Mouse (Mus musculus) kidney, postnatal 14 days (tissue): ENCODE data around the gene Mov10l1.
A peak's percentile ranks its signal among the peaks of the same experiment; 100 is the strongest.

ENCODE experiments used
- DNase-seq: peaks from one replicate; pipeline ENCODE4 v3.0.0; 2022; ENCODE audit warnings: mixed read lengths

The Mov10l1 gene

GRCm38 (mm10) chr15:89020085-89020484, 37.4 kb downstream of the Mov10l1 start:
- DNase-seq = no peak

DNA sequence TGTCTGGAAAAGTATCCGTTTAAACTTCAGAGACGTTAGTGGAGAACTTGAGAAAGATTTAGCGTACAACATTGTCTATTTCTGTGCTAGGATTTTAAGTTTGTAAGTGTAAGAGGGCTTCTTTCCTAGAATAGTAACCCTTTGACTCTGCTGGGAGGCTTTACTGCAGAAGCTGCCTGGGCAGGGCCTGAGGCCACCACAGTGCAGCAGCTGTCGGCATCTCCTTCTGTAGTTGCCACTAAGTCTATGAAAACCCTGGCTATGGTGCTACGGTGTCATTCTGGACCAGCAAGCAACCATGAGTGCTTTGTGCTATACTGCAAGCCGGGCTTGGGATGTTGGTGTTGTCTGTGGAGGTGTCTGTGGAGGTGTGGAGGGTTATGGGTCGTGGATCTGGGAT, 37.8 kb downstream of the Mov10l1 start:
- DNase-seq = no peak

DNA sequence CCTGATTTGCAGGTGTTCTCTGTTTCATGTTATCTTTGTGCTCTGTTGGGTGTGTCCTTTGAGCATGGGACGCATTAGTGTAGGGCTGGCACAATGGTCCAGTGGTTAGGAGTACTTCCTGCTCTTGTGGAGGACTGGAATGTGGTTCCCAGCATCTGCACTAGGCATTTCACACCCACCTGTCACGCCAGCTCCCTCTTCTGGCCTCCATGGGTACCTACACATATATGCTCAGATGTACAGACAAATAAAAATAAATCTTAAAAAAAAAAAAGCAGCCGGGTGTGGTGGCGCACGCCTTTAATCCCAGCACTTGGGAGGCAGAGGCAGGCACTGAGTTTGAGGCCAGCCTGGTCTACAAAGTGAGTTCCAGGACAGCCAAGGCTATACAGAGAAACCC, 61.7 kb downstream of the Mov10l1 start:
- DNase-seq = no peak

DNA sequence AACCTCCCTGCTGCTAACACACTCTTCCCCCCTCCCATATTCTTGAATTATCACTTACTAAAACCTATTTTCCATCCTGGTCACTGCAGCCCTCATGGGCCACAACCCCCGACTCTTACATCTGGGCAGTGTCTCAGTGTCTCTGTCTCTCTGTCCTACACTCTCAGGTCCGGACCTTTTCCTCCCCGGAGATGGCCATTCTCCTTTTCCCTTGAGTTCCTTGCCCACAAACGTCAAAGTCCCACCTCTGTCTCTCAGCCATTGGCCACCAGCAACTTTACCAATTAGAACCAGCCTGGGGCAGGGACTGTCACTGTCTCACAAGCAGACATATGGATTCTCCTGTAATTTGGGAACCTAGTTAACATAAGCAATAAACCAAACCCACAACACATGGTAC, 63.6 kb downstream of the Mov10l1 start:
- no peak for DNase-seq

GRCm38 (mm10) chr15:89054666-89055065, 72.0 kb downstream of the Mov10l1 start:
- DNase-seq = no peak

DNA sequence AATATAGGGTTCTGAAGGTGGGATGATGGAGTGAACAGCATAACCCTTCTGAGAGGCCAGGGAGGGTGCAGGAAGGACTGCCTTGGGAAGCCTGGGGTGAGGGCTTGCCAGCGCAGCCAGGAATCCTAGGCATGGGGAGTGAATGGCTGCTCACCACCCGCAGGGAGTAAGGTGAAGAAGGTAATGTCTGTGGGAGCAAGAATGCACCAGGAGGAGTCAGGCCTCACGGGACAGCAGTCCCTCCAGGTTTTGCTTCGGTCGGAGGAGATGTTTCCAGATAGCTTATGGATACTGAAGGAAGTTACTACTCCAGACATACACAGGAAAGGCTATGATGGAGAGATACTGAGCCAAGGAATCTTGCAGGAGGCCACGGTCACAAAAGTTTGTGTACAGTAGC, 76.0 kb downstream of the Mov10l1 start:
- no peak for DNase-seq

GRCm38 (mm10) chr15:89059161-89059931, 76.6 kb downstream of the Mov10l1 start, which contains the start of gene Panx2:
Gene Panx2 (plus strand): TSS chr15:89059734.
- no peak for DNase-seq

DNA sequence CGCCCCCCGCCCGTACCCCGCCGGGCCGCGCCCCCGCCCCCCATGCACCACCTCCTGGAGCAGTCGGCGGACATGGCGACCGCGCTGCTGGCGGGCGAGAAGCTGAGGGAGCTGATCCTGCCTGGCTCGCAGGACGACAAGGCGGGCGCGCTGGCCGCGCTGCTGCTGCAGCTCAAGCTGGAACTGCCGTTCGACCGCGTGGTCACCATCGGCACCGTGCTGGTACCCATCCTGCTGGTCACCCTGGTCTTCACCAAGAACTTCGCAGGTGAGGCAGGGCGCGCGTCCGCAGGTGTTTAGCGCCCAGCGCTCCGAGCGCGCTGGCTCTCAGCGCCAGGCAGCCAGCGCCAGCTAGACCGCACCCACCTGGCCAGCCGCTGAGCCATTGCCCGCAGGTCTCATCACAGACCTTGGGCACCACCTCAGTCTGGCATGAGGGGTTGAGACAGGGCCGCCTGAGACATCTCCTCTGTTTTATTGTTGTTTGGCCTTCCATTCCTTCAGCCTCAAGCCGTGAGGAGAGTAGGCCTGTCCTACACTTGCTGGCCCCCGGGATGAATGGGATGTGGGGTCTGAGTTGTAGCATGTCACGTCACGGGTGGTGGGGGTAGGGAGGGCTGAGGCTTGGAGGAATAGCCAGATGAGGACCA, 77.4 kb downstream of the Mov10l1 start:
- DNase-seq = no peak

- no peak for DNase-seq
These were observed 78.2 kb downstream of the Mov10l1 start for GRCm38 (mm10) chr15:89060811-89061460.

GRCm38 (mm10) chr15:89061761-89062517, 79.2 kb downstream of the Mov10l1 start:
- DNase-seq = no peak

GRCm38 (mm10) chr15:89062518-89062910, 79.8 kb downstream of the Mov10l1 start:
- no peak for DNase-seq

DNA sequence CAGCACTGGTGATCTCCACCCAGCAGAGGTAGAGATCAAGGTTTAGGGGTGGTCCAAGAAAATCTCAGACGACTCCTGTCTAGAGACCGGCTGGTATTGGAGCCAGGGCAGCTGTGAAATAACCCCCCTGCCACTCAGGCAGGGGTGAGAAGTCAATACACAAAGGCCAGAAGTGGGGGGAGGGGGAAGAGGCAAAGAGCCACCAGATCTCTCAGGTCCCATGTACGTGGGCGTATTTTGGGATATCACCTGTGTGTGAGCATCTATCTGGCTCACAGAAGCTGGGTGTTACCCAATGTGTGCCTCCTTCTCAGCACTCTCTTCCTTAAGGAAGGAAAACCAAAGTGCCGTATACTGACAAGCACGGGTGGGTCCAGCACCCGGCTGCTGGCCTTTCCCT, 80.3 kb downstream of the Mov10l1 start:
- DNase-seq = no peak

- DNase-seq = no peak
These were observed 80.8 kb downstream of the Mov10l1 start for GRCm38 (mm10) chr15:89063536-89063935.

- DNase-seq = no peak
These were observed 82.2 kb downstream of the Mov10l1 start for GRCm38 (mm10) chr15:89064891-89065290.

DNA sequence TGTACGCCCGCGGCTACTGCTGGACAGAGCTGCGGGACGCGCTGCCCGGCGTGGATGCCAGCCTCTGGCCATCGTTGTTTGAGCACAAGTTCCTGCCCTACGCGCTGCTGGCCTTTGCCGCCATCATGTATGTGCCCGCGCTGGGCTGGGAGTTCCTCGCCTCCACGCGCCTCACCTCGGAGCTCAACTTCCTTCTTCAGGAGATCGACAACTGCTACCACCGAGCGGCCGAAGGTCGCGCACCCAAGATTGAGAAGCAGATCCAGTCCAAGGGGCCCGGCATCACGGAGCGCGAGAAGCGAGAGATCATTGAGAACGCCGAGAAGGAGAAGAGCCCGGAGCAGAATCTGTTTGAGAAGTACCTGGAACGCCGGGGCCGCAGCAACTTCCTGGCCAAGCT, 84.9 kb downstream of the Mov10l1 start:
- DNase-seq = no peak

- DNase-seq = no peak
These were observed 85.5 kb downstream of the Mov10l1 start for GRCm38 (mm10) chr15:89068226-89068625.

DNA sequence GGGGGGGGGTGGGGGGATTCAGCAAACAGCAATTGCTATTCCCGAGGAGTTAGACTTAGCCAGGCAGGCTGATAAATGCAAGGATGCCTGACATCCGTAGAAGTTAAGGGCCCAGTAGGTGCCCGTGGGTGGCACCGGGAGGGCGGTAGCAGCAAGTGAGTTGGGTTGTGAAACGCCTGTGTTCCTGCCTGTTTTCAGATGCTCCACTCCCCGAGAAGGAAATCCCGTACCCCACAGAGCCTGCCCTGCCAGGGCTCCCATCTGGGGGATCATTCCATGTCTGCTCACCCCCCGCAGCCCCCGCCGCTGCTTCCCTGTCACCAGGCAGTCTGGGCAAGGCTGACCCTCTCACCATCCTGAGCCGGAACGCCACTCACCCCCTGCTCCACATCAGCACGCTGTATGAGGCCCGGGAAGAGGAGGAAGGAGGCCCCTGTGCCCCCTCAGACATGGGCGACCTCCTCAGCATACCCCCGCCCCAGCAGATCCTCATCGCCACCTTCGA, 86.7 kb downstream of the Mov10l1 start:
- DNase-seq = no peak

- DNase-seq = no peak
These were observed 87.9 kb downstream of the Mov10l1 start for GRCm38 (mm10) chr15:89070606-89071005.

DNA sequence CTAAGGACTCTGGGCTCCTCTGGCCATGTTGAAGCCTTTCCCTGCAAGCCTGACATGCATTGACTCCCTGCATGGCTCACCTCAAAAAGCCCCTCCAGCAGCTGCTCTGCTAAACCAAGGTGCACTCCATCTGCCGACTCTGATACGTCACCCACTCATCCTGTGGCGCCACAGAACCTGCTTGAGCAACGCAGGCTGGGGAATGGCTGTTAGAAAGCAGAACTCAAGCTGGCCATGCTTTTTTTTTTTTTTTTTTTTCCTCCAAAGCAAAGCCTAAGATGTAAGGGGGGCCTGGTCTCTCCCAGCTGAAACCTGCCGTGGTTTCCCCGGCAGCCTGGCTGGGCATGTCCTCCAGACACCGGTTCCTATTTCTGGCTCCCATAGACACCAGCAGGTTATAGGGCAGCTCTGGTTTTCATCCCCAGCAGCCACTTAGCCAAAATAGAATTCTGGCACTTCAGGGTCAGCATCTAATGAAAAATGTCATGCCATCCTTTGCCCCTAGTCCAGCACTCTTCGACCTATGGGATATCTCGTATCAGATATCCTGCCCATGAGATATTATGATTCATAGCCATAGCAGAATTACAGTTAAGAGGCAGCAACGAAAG, 91.4 kb downstream of the Mov10l1 start:
- DNase-seq = no peak

GRCm38 (mm10) chr15:89074613-89075477, 92.1 kb downstream of the Mov10l1 start, which contains the start of gene Trabd:
Gene Trabd (plus strand): TSS chr15:89075124.
- peak; percentile 31 for DNase-seq

GRCm38 (mm10) chr15:89075478-89076147, 92.9 kb downstream of the Mov10l1 start:
- peak; percentile 96 for DNase-seq
